Mouse (Mus musculus) gastrocnemius, postnatal 10 days (tissue): ENCODE data around the gene Nt5e. TPM values are rescaled to one million over a fixed set of nuclear protein-coding genes. Genes with fewer than 3 reads are reported as not detected.

Experiments
- DNase-seq: peaks from one replicate; pipeline ENCODE4 v3.0.0; 2021; ENCODE audit warnings: mixed read lengths
- total RNA-seq, 2 experiments: library from RNA; stranded (reverse); gene quantifications; 2 replicates each; pipeline ENCODE4 v1.2.3; 2021

The Nt5e gene
- total RNA-seq, 2 experiments from 2014 or later: 7.2 to 8.4 TPM

- DNase-seq: no peak
Measured at GRCm38 (mm10) chr9:88344424-88344823, 17.4 kb downstream of the Nt5e start.

- no peak for DNase-seq
Measured at GRCm38 (mm10) chr9:88346857-88347256, 19.9 kb downstream of the Nt5e start.

- DNase-seq: no peak
Measured at GRCm38 (mm10) chr9:88348623-88349022, 21.6 kb downstream of the Nt5e start.

- no peak for DNase-seq
Measured at GRCm38 (mm10) chr9:88350317-88350716, 23.3 kb downstream of the Nt5e start.

DNA sequence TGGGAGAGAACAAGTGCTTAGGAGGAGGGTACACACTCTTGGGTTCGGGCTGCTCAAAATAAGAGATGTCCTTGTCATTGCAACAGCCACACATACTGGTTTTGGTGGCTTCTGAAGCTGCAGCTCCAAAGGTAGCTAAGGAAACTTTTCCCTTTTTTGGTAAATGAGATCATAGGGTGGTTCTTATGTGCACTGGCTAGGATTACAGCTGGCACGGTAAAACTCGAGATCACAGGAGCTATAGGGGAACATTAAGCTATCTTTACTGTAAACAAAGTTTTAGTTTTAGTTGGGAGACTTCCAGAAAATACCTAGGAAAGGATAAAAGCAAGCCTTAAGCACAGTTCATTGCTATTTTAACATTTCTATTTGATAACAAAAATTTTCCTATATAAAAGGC lies 24.2 kb downstream of the Nt5e start:
- no peak for DNase-seq

- DNase-seq: no peak
Measured at GRCm38 (mm10) chr9:88352741-88353140, 25.7 kb downstream of the Nt5e start.

GRCm38 (mm10) chr9:88353459-88353858 lies 26.5 kb downstream of the Nt5e start:
- DNase-seq: no peak

GRCm38 (mm10) chr9:88357173-88357572 lies 30.2 kb downstream of the Nt5e start:
- no peak for DNase-seq

- no peak for DNase-seq
Measured at GRCm38 (mm10) chr9:88359140-88359539, 32.1 kb downstream of the Nt5e start.

DNA sequence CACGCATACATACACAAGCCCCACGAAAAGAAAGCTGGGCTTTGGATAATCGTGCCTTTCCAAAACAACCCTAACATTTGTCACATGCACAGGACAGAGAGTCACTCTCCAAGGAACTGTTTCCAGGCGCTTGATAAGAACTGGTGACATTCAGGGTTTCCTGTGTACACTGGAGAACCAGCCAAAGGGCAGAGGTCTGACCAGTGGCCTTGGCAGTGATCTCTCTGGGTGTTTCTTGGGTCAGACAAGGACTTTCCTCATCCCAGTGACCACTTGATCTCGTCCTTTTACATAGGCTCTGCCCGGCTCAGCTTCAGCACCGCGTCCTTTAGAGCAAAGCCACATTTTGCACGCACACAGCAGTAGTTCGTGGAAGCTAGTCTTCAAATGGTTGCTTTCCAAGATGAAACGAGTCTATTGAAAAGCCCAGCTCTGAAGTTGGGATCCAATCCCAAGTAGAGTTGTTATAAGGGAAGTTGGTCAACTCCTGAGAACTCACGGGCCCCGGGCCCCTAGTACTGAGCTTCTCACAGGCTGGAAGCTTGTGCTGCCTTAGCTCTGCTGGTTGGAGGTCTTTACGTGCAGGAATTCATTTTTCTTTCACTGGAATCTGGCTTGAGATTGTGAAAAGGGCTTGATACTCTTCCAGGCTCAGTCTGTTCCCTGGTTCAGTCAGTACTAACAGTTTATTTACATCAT lies 34.4 kb downstream of the Nt5e start:
- DNase-seq: no peak

DNA sequence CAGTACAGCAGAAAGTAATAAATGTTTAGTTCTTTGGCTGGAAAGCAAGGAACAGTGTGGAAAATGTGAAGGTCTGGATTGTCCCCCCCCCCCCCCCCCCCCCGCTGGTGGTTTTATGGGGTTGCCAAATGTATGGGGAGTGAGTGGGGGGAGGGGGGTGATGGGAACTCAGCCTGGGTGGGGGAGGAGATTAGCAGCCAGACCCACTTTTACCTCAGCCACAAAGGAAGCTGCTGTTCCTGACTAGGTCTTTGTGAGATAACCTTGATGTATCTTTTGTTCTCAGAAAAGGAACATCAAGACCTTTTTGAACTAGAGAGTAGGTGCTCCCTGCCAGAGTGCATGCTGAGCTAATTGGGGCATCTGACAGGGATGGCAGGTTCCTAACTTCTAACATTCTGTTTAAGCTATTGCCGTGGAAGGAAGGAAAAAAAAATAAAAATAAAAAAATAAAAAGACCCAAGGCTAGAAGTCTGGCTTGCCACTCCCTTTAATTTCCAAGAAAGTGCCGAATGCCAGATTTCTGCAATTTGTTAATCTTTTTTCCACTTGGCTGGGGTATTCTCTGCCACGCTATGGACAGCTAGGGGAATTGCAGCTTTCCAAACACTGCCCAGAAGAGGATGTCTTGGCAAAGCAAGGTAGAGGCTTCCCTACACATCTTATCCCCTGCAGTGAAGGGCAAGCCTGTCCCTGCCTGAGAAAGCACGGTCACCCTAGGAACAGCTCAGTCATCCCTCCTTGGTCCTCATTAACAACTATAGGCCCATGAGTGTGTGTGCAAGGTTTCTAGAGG lies 35.3 kb downstream of the Nt5e start:
- DNase-seq: no peak

GRCm38 (mm10) chr9:88363102-88363501 lies 36.1 kb downstream of the Nt5e start:
- no peak for DNase-seq

DNA sequence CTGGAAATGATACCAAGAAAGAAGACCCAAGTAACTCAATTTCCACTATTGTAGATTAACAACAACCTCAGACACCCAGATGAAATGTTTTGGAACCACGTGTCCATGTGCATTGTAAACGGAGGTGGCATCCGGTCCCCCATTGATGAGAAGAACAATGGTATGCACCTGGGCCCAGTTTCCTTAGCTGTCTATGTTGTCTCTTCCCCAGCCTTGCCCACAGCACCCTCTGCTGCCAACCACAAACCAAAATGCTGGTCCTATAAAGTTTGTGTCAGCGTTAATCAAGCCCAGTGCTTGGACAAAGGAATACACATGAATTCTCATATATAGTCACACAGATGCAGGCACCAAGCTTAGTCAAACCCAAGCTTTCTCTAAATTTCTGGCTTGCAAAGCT lies 39.3 kb downstream of the Nt5e start:
- no peak for DNase-seq

DNA sequence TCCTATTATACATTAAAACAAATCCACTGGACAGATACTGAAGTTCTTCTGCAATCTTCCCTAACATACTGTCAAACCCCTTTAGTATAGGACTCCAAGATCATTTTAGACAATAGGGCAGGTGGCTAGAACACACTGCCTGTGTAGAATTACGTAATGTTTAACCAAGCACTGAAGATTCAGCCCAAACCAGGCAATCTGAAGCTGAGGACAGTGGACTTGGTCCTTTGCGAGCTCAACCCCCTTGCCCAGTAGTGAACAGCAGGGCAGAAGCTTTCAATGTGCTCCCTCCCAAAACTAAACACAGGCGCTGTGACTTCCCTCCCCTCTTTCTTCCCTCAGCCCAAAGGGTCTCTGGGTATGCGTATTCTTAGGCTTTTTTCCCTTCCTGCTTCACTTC lies 39.8 kb downstream of the Nt5e start:
- DNase-seq: no peak

GRCm38 (mm10) chr9:88367322-88367721 lies 40.3 kb downstream of the Nt5e start:
- no peak for DNase-seq

DNA sequence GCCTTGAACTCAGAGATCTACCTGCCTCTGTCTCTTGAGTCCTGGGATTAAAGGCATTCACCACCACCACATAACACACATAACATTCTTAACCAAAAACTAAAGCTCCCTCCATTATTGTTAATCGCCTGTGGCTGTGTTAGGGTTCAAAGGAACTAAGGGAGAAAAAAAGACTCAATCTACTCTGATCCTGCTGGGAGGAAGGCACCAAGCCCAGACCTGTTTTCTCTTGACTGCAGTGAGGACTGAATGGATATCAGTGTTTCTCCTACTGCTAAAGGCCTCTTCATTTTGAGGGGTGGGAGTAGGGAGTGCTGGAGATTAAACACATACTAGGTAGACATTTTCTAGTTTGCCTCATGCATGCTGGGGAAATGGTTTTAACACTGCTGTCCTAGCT lies 40.8 kb downstream of the Nt5e start:
- DNase-seq: no peak

GRCm38 (mm10) chr9:88368476-88368875 lies 41.5 kb downstream of the Nt5e start:
- DNase-seq: no peak

DNA sequence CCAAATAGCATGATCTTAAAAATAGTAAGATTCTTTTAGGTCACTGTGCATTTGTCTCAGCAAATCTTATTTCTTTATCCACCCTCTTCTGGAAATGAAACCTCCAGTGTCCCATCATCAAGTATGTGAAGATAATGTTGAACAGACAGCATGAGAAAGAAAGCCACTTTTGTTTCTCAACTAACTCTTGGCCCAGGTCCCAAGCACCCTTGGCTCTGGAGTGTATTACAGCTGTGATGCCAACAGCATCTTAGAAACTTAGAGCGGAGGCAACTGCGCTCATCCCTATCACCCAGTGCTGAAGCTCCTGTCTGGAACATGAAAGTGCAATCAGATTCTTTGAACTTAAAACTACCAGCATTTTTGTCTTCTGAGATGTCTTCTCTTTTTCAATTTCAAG lies 42.7 kb downstream of the Nt5e start:
- DNase-seq: peak; percentile 34

DNA sequence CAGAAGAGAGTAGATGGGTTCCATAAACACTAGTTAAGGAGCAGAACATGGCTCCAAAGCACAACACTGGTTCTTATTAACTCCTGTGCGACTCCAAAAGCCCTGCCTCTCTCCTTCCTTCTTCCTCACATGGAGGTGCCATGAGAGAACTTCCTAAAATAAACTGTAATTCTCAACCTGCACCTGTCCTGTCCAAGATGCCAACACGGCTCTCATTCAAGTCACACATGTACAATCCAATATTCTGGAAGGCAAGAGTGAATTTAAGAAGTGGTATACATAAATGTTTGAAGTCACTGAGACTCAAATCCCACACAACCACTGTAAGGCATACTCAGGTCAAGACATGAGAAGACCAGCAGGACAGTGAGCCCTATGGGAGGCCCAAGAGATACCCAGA lies 44.2 kb downstream of the Nt5e start:
- no peak for DNase-seq

DNA sequence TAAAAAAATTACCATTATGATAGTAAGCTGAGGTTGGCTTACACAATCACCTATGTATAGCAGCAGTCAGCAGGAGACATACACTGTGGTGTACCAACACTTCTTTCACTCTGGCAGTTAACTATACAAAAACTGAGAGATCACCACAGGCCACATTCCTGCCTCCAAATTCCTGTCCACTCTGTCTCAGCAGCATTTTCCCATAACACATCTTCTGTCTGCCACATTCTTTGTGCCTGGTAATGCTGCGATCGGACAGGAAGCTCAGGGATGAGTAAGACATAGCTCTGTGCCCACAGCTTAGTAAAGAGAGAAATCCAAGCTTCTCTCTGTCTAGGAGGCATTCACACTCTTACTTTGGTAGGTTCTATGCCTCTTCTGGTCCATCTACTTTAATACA lies 46.0 kb downstream of the Nt5e start:
- DNase-seq: no peak

GRCm38 (mm10) chr9:88377483-88377882 lies 50.5 kb downstream of the Nt5e start:
- no peak for DNase-seq

- DNase-seq: no peak
Measured at GRCm38 (mm10) chr9:88379057-88379456, 52.1 kb downstream of the Nt5e start.

- no peak for DNase-seq
Measured at GRCm38 (mm10) chr9:88380076-88380475, 53.1 kb downstream of the Nt5e start.

GRCm38 (mm10) chr9:88380542-88380941 lies 53.5 kb downstream of the Nt5e start:
- DNase-seq: no peak
